Mouse (Mus musculus) CH12.LX (cell line): Measurements from ENCODE around the gene Fryl. TPM values are rescaled to one million over a fixed set of nuclear protein-coding genes. Genes with fewer than 3 reads are reported as not detected.
A peak's percentile ranks its signal among the peaks of the same experiment; 100 is the strongest.

Experiments used
- DNase-seq: peaks from one replicate; pipeline ENCODE4 v3.0.0-alpha.2; 2013; ENCODE audit errors: extremely low read depth
- H3K27ac ChIP-seq: 2 replicates; pipeline ENCODE4 v1.5.1; 2012; ENCODE audit warnings: low read depth, mild to moderate bottlenecking, control low read depth, moderate library complexity; ENCODE audit not compliant: insufficient read depth
- H3K27me3 ChIP-seq: replicated peaks from 2 replicates; pipeline ENCODE3; 2012; ENCODE audit warnings: inconsistent platforms
- H3K36me3 ChIP-seq, 2 experiments: replicated peaks in 1 of 2; 2 replicates each; pipeline versions ENCODE3 to v1.6.1; 2012; ENCODE audit warnings: inconsistent platforms in 1 of 2, low read length in 1 of 2, mild to moderate bottlenecking in 1 of 2, mixed read lengths in 1 of 2, moderate library complexity in 1 of 2; ENCODE audit not compliant: control insufficient read depth in 1 of 2, insufficient read depth in 1 of 2
- H3K4me1 ChIP-seq, 2 experiments: 2 replicates each; pipeline ENCODE4 v1.6.1; 2012; ENCODE audit warnings: inconsistent platforms in 1 of 2, moderate library complexity in 1 of 2; ENCODE audit not compliant: insufficient read depth in 2 of 2, control insufficient read depth in 1 of 2
- H3K4me2 ChIP-seq: 2 replicates; pipeline ENCODE4 v1.6.1; 2012; ENCODE audit warnings: low read depth, mild to moderate bottlenecking, control low read depth; ENCODE audit not compliant: poor library complexity, insufficient read depth, severe bottlenecking
- H3K4me3 ChIP-seq, 3 experiments: fragments of 150-350 bp in 1 of 3; sonication (generic) in 1 of 3; replicated peaks in 1 of 3; 2 replicates each; pipeline versions ENCODE3 to v1.5.1; 2011 to 2012; ENCODE audit warnings: low read depth in 2 of 3, low read length in 2 of 3, mild to moderate bottlenecking in 2 of 3, moderate library complexity in 2 of 3, control low read depth in 1 of 3, improper control_type of control experiment in 1 of 3, inconsistent platforms in 1 of 3, mixed read lengths in 1 of 3; ENCODE audit not compliant: poor library complexity in 1 of 3
- H3K79me2 ChIP-seq: replicated peaks from 2 replicates; pipeline ENCODE4 v1.6.1; 2012; ENCODE audit warnings: mild to moderate bottlenecking, moderate library complexity; ENCODE audit not compliant: control insufficient read depth, poor library complexity, insufficient read depth, severe bottlenecking; ENCODE audit errors: extremely low read depth
- H3K9ac ChIP-seq: 2 replicates; pipeline ENCODE4 v1.6.1; 2012; ENCODE audit warnings: low read depth, mild to moderate bottlenecking, control low read depth, moderate library complexity; ENCODE audit not compliant: insufficient read depth
- H3K9me3 ChIP-seq: replicated peaks from 2 replicates; pipeline ENCODE3; 2012; ENCODE audit warnings: low read length, inconsistent platforms, mixed read lengths
- CHD2 ChIP-seq: IDR thresholded peaks from 2 replicates; pipeline ENCODE4 v1.6.1; 2011; ENCODE audit warnings: low read length, improper control_type of control experiment
- E2F4 ChIP-seq: IDR thresholded peaks from 2 replicates; pipeline ENCODE4 v1.6.1; 2011; ENCODE audit warnings: low read depth, low read length, improper control_type of control experiment; ENCODE audit not compliant: insufficient replicate concordance
- EP300 ChIP-seq: IDR thresholded peaks from 2 replicates; pipeline ENCODE4 v1.6.1; 2011; ENCODE audit warnings: low read length, improper control_type of control experiment
- ETS1 ChIP-seq: conservative IDR thresholded peaks from 2 replicates; pipeline ENCODE4 v1.6.1; 2012; ENCODE audit warnings: low read depth, mild to moderate bottlenecking, inconsistent platforms, low read length, improper control_type of control experiment, moderate library complexity
- GABPA ChIP-seq: IDR thresholded peaks from 2 replicates; pipeline ENCODE4 v1.6.1; 2012; ENCODE audit warnings: low read depth, low read length, improper control_type of control experiment, inconsistent platforms; ENCODE audit not compliant: insufficient replicate concordance
- HCFC1 ChIP-seq: IDR thresholded peaks from 2 replicates; pipeline ENCODE4 v1.6.1; 2012; ENCODE audit warnings: low read depth, mild to moderate bottlenecking, inconsistent platforms, low read length, improper control_type of control experiment
- JUND ChIP-seq: conservative IDR thresholded peaks from 2 replicates; pipeline ENCODE4 v1.6.1; 2011; ENCODE audit warnings: low read depth, low read length, improper control_type of control experiment
- KAT2A ChIP-seq: IDR thresholded peaks from 2 replicates; pipeline ENCODE4 v1.6.1; 2012; ENCODE audit warnings: low read length, improper control_type of control experiment, inconsistent platforms; ENCODE audit not compliant: insufficient replicate concordance
- MAX ChIP-seq: IDR thresholded peaks from 2 replicates; pipeline ENCODE4 v1.6.1; 2011; ENCODE audit warnings: low read length, improper control_type of control experiment
- MAZ ChIP-seq: IDR thresholded peaks from 2 replicates; pipeline ENCODE4 v1.6.1; 2012; ENCODE audit warnings: low read depth, mild to moderate bottlenecking, inconsistent platforms, low read length, improper control_type of control experiment, moderate library complexity
- MXI1 ChIP-seq: IDR thresholded peaks from 2 replicates; pipeline ENCODE4 v1.6.1; 2011; ENCODE audit warnings: mild to moderate bottlenecking, low read depth, low read length, improper control_type of control experiment
- NELFE ChIP-seq: IDR thresholded peaks from 2 replicates; pipeline ENCODE4 v1.6.1; 2011; ENCODE audit warnings: low read depth, low read length, improper control_type of control experiment
- NRF1 ChIP-seq: IDR thresholded peaks from 2 replicates; pipeline ENCODE4 v1.6.1; 2014; ENCODE audit warnings: low read depth, mild to moderate bottlenecking, inconsistent platforms, low read length, improper control_type of control experiment, moderate library complexity
- PAX5 ChIP-seq: IDR thresholded peaks from 2 replicates; pipeline ENCODE4 v1.6.1; 2012; ENCODE audit warnings: low read length, inconsistent platforms, mixed read lengths
- RAD21 ChIP-seq: IDR thresholded peaks from 2 replicates; pipeline ENCODE4 v1.6.1; 2011; ENCODE audit warnings: low read depth, mild to moderate bottlenecking, low read length, improper control_type of control experiment, moderate library complexity
- SMC3 ChIP-seq: IDR thresholded peaks from 2 replicates; pipeline ENCODE4 v1.6.1; 2011; ENCODE audit warnings: low read depth, low read length, improper control_type of control experiment
- TBP ChIP-seq: conservative IDR thresholded peaks from 2 replicates; pipeline ENCODE4 v1.6.1; 2011; ENCODE audit warnings: low read depth, low read length, improper control_type of control experiment
- USF2 ChIP-seq: conservative IDR thresholded peaks from 2 replicates; pipeline ENCODE4 v1.6.1; 2011; ENCODE audit warnings: low read depth, low read length, improper control_type of control experiment
- ZC3H11A ChIP-seq: IDR thresholded peaks from 2 replicates; pipeline ENCODE4 v1.6.1; 2012; ENCODE audit warnings: low read depth, mild to moderate bottlenecking, inconsistent platforms, low read length, improper control_type of control experiment
- dilution Hi-C: fragments of 300-500 bp; cut with MboI; formaldehyde crosslinking; loops from 2 replicates; pipeline ENCODE4 v1.14.3; 2020; ENCODE audit warnings: low sequenced_read_pairs; ENCODE audit not compliant: extremely low pct_unique_long_range_greater_than_20kb, extremely low pct_ligation_motif_present
- in situ Hi-C: fragments of 300-500 bp; cut with MboI; formaldehyde crosslinking; loops from 3 replicates; pipeline ENCODE4 v1.14.3; 2019; ENCODE audit warnings: low sequenced_read_pairs, low pct_ligation_motif_present, low pct_unique_long_range_greater_than_20kb, mixed read lengths
- polyA plus RNA-seq: library from polyadenylated mRNA; unstranded; fragments of >175 nt; gene quantifications from 2 replicates; pipeline ENCODE4 v1.2.1, GENCODE M21; 2012; ENCODE audit warnings: low read depth; ENCODE audit not compliant: insufficient read length
- total RNA-seq, 2 experiments: library from RNA; depleted of rRNA; stranded (reverse); fragments of 300-350 nt in 1 of 2; fragments of >200 nt in 1 of 2; gene quantifications; 2 replicates each; pipeline ENCODE4 v1.2.3; 2012 to 2014

Gene Fryl
- total and polyA plus RNA-seq, 3 experiments = 23.2 to 38.4 (median 31.3) TPM

DNA sequence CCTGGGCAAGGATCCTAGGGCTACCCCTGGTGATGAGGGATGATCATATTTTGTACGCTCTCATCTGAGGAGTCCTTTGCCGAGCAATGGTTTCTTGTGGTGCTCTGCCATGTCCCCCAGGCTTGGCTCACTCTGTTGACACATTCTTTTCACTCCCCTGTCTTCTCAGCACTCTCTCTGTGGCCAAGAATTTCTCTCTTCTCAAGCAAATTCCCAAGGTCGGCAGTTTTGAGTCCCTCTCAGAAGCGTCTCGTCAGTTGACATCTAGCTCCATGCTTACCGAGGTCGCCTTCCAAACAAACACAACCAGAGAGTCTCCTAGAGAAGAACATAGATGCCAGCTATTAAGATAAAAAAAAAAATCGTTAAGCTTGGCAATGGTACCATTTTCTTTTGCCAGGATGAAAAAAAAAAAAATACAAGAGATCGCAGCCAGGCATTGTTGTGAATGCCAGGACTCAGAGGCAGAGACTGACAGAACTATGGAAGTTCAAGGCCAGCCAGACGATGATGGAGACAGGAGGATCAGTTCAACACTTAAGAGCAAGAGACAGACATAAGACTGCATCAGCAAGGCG, 12.3 kb upstream of the Fryl start:
- Histone ChIP-seq H3K27me3 (no peaks in the 10 kb centered on the region), H3K4me1 (peaks cover 0 to 37% of the 10 kb centered on the region in 2 experiments; a peak in 2 of 4 replicates), H3K9ac (no peak overlapping the region), H3K4me2 (no peak overlapping the region), H3K27ac (no peak overlapping the region), H3K36me3 (no peaks in the 10 kb centered on the region), H3K4me3 (no peak overlapping the region), H3K79me2 (no peaks in the 10 kb centered on the region), H3K9me3 (peaks cover 9% of the 10 kb centered on the region)
- no peak for DNase-seq
- TF ChIP-seq PAX5 = no peak
- no peak for TF ChIP-seq SMC3
- TF ChIP-seq NRF1 = no peak
- TF ChIP-seq USF2 = no peak
- TF ChIP-seq ZC3H11A = no peak
- TF ChIP-seq ETS1 = no peak
- dilution Hi-C loops (no loop called here), in situ Hi-C loops (no loop called here)

- peaks cover 0 to 22% of the 10 kb centered on the region in 2 experiments; a peak in 2 of 4 replicates for H3K4me1 ChIP-seq
- TF ChIP-seq KAT2A (no peak), E2F4 (no peak), RAD21 (no peak), NELFE (no peak), HCFC1 (no peak), PAX5 (no peak), GABPA (no peak), JUND (no peak), SMC3 (no peak), CHD2 (no peak), MXI1 (no peak), MAZ (no peak), MAX (no peak), TBP (no peak), EP300 (no peak)
- peak; percentile 69 for DNase-seq
- no peaks in the 10 kb centered on the region for H3K36me3 ChIP-seq
- no peaks in the 10 kb centered on the region for H3K79me2 ChIP-seq
- H3K9me3 ChIP-seq = peaks cover 9% of the 10 kb centered on the region
- H3K27me3 ChIP-seq = no peaks in the 10 kb centered on the region
- no peak overlapping the region for H3K4me3 ChIP-seq
- no peak overlapping the region for H3K9ac ChIP-seq
- in situ Hi-C loops (no loop called here), dilution Hi-C loops (no loop called here)
- no peak overlapping the region for H3K27ac ChIP-seq
- H3K4me2 ChIP-seq = no peak overlapping the region
Observed at GRCm38 (mm10) chr5:73265460-73265859, 9.0 kb upstream of the Fryl start.
